Mouse (Mus musculus): Measurements from ENCODE around the gene Txnrd1. TPM values are rescaled to one million over a fixed set of nuclear protein-coding genes. Genes with fewer than 3 reads are reported as not detected.

The Txnrd1 gene
- polyA plus RNA-seq, 1 experiment from 2014 or later: 124 TPM

GRCm38 (mm10) chr10:82816441-82816840 is 17.3 kb upstream of the Txnrd1 start:
- H3K27me3 ChIP-seq: no peaks in the 10 kb centered on the region
- in situ Hi-C loops (cut with MboI; ENCODE audit: low pct_unique_long_range_greater_than_20kb): no loop called here
- ATAC-seq: no peak
- no peak for DNase-seq (ENCODE audit: low read depth, low spot score)
- ChIA-PET CTCF (interaction anchor here (1.1 to 2.9 kb wide), 3 partner anchors 9 to 85 kb away, joined by 3 to 14 read pairs (median 3); no protein-coding TSS in a partner anchor), POLR2A (interaction anchor here (1.0 to 1.1 kb wide), 2 partner anchors 44 to 84 kb away, joined by 3 to 4 read pairs; no protein-coding TSS in a partner anchor)
- TF ChIP-seq CTCF (IDR thresholded peaks at IDR 0.05): no peak

GRCm38 (mm10) chr10:82817514-82817913 is 16.2 kb upstream of the Txnrd1 start:
- no peaks in the 10 kb centered on the region for H3K27me3 ChIP-seq
- POLR2A ChIA-PET: no interaction called here
- in situ Hi-C loops (cut with MboI; ENCODE audit: low pct_unique_long_range_greater_than_20kb): no loop called here
- no peak for ATAC-seq
- CTCF ChIA-PET: interaction anchor here (2.9 kb wide), 1 partner anchor 32 kb away, joined by 14 read pairs; no protein-coding TSS in a partner anchor
- TF ChIP-seq CTCF (IDR thresholded peaks at IDR 0.05): no peak
- no peak for DNase-seq (ENCODE audit: low read depth, low spot score)

- CTCF ChIA-PET: interaction anchor here (2.9 kb wide), 1 partner anchor 32 kb away, joined by 14 read pairs; no protein-coding TSS in a partner anchor
- no peak for TF ChIP-seq CTCF (IDR thresholded peaks at IDR 0.05)
- no peak for ATAC-seq
- POLR2A ChIA-PET: no interaction called here
- in situ Hi-C loops (cut with MboI; ENCODE audit: low pct_unique_long_range_greater_than_20kb): no loop called here
- no peaks in the 10 kb centered on the region for H3K27me3 ChIP-seq
- no peak for DNase-seq (ENCODE audit: low read depth, low spot score)
These were observed 15.8 kb upstream of the Txnrd1 start for GRCm38 (mm10) chr10:82817936-82818335.

- in situ Hi-C loops (cut with MboI; ENCODE audit: low pct_unique_long_range_greater_than_20kb): no loop called here
- ChIA-PET POLR2A (no interaction called here), CTCF (no interaction called here)
- DNase-seq (ENCODE audit: low read depth, low spot score) (no peak), ATAC-seq (no peak)
- no peaks in the 10 kb centered on the region for H3K27me3 ChIP-seq
- no peak for TF ChIP-seq CTCF (IDR thresholded peaks at IDR 0.05)
These were observed 15.1 kb upstream of the Txnrd1 start for GRCm38 (mm10) chr10:82818661-82819060.

GRCm38 (mm10) chr10:82823108-82823778 is 10.5 kb upstream of the Txnrd1 start:
- no peak for TF ChIP-seq CTCF (IDR thresholded peaks at IDR 0.05)
- no peak for DNase-seq (ENCODE audit: low read depth, low spot score)
- POLR2A ChIA-PET: no interaction called here
- no peaks in the 10 kb centered on the region for H3K27me3 ChIP-seq
- ATAC-seq: no peak
- in situ Hi-C loops (cut with MboI; ENCODE audit: low pct_unique_long_range_greater_than_20kb): no loop called here
- CTCF ChIA-PET: no interaction called here

GRCm38 (mm10) chr10:82823779-82824177 is 10.0 kb upstream of the Txnrd1 start:
- ATAC-seq (no peak), DNase-seq (ENCODE audit: low read depth, low spot score) (no peak)
- H3K27me3 ChIP-seq: no peaks in the 10 kb centered on the region
- ChIA-PET CTCF (interaction anchor here (1.1 kb wide), 1 partner anchor 12 kb away, joined by 3 read pairs; no protein-coding TSS in a partner anchor), POLR2A (no interaction called here)
- in situ Hi-C loops (cut with MboI; ENCODE audit: low pct_unique_long_range_greater_than_20kb): no loop called here
- TF ChIP-seq CTCF (IDR thresholded peaks at IDR 0.05): no peak

- TF ChIP-seq CTCF (IDR thresholded peaks at IDR 0.05): no peak
- ATAC-seq (no peak), DNase-seq (ENCODE audit: low read depth, low spot score) (no peak)
- POLR2A ChIA-PET: interaction anchor here (0.6 kb wide), 1 partner anchor 976 kb away, joined by 3 read pairs; no protein-coding TSS in a partner anchor
- H3K27me3 ChIP-seq: no peaks in the 10 kb centered on the region
- in situ Hi-C loops (cut with MboI; ENCODE audit: low pct_unique_long_range_greater_than_20kb): no loop called here
- CTCF ChIA-PET: interaction anchor here (1.1 kb wide), 1 partner anchor 11 kb away, joined by 3 read pairs; no protein-coding TSS in a partner anchor
These were observed 9.2 kb upstream of the Txnrd1 start for GRCm38 (mm10) chr10:82824541-82824940.

- DNase-seq (ENCODE audit: low read depth, low spot score): no peak
- in situ Hi-C loops (cut with MboI; ENCODE audit: low pct_unique_long_range_greater_than_20kb): no loop called here
- no peak for ATAC-seq
These were observed 7.2 kb upstream of the Txnrd1 start for GRCm38 (mm10) chr10:82826516-82826915.

GRCm38 (mm10) chr10:82835898-82836297 is 2.1 kb downstream of the Txnrd1 start:
- H3K27me3 ChIP-seq: no peaks in the 10 kb centered on the region
- TF ChIP-seq CTCF (IDR thresholded peaks at IDR 0.05): no peak
- POLR2A ChIA-PET: no interaction called here
- DNase-seq (ENCODE audit: low read depth, low spot score) (no peak), ATAC-seq (no peak)
- CTCF ChIA-PET: interaction anchor here (1.8 kb wide), 1 partner anchor 12 kb away, joined by 3 read pairs; no protein-coding TSS in a partner anchor
- in situ Hi-C loops (cut with MboI; ENCODE audit: low pct_unique_long_range_greater_than_20kb): no loop called here

More at GRCm38 (mm10) chr10:82826516-82826915, 7.2 kb upstream of the Txnrd1 start:
- TF ChIP-seq CTCF (IDR thresholded peaks at IDR 0.05): no peak
- ChIA-PET POLR2A (no interaction called here), CTCF (interaction anchor here (1.1 to 1.6 kb wide), 2 partner anchors 14 to 29 kb away, joined by 3 read pairs; no protein-coding TSS in a partner anchor)
- H3K27me3 ChIP-seq: no peaks in the 10 kb centered on the region

- POLR2A ChIA-PET: no interaction called here
These were observed 4.6 kb downstream of the Txnrd1 start for GRCm38 (mm10) chr10:82838390-82838789.

GRCm38 (mm10) chr10:82844090-82844489 is 10.3 kb downstream of the Txnrd1 start:
- ChIA-PET CTCF (interaction anchor here (1.1 kb wide), 1 partner anchor 33 kb away, joined by 3 read pairs; no protein-coding TSS in a partner anchor), POLR2A (no interaction called here)
- TF ChIP-seq CTCF (IDR thresholded peaks at IDR 0.05): no peak

More at GRCm38 (mm10) chr10:82838390-82838789, 4.6 kb downstream of the Txnrd1 start:
- TF ChIP-seq CTCF (IDR thresholded peaks at IDR 0.05): no peak
- in situ Hi-C loops (cut with MboI; ENCODE audit: low pct_unique_long_range_greater_than_20kb): no loop called here
- DNase-seq (ENCODE audit: low read depth, low spot score) (no peak), ATAC-seq (no peak)
- no peaks in the 10 kb centered on the region for H3K27me3 ChIP-seq
- CTCF ChIA-PET: no interaction called here

More at GRCm38 (mm10) chr10:82844090-82844489, 10.3 kb downstream of the Txnrd1 start:
- ATAC-seq: no peak
- no peaks in the 10 kb centered on the region for H3K27me3 ChIP-seq
- in situ Hi-C loops (cut with MboI; ENCODE audit: low pct_unique_long_range_greater_than_20kb): no loop called here
- DNase-seq (ENCODE audit: low read depth, low spot score): no peak

All from Patski (cell line).